Mouse (Mus musculus) T-cell, adult 66 days (primary cell): Measurements from ENCODE around the gene Avpr2. TPM values are rescaled to one million over a fixed set of nuclear protein-coding genes. Genes with fewer than 3 reads are reported as not detected.

ENCODE experiments used
- total RNA-seq, 2 experiments: library from RNA; stranded (reverse); gene quantifications; 3 replicates in 1 of 2; 4 replicates in 1 of 2; pipeline ENCODE4 v1.2.4; 2023

Avpr2 gene
- not detected for total RNA-seq

DNA sequence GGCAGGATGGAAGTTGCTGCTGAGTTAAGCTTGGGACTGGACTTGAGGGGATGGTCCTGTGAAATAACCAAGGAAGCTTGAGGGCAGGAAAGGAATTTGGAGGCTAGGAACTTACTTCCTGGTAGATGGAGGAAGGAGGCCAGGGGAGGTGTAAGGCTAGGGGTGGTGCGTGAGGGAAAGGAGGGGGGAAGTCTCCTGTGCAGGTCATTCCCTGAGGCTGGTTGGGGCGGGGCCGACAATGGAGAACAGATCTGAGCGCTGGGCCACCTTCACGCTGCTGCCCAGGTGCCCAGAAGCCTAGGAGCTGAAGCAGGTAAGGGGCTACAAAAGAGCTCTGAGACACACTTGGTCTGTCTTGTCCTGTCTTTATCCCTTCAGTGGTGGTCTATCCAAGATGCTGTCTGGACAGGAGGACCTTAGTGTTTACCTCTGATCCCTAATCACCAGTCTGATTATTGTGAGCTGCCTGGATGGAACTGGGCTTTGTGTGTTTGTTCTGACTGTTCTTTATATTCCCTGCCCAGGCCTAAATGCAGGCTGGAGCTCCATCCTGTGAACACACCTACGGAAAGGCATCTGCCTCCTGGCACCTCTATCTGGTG is at the start of gene Avpr2:
TSS of gene Avpr2 (plus strand) at position 552 of the 602 bp plus-strand sequence.

GRCm38 (mm10) chrX:73895719-73896118 is 3.8 kb downstream of the Avpr2 start, which contains the start of gene L1cam:
Gene L1cam (minus strand): TSS chrX:73896105.

GRCm38 (mm10) chrX:73921823-73922549 is 30.1 kb downstream of the Avpr2 start, which contains the start of the genes Arhgap4 and Naa10:
Gene Arhgap4 (minus strand): TSS chrX:73921870.
Gene Naa10 (minus strand): TSS chrX:73921944.

DNA sequence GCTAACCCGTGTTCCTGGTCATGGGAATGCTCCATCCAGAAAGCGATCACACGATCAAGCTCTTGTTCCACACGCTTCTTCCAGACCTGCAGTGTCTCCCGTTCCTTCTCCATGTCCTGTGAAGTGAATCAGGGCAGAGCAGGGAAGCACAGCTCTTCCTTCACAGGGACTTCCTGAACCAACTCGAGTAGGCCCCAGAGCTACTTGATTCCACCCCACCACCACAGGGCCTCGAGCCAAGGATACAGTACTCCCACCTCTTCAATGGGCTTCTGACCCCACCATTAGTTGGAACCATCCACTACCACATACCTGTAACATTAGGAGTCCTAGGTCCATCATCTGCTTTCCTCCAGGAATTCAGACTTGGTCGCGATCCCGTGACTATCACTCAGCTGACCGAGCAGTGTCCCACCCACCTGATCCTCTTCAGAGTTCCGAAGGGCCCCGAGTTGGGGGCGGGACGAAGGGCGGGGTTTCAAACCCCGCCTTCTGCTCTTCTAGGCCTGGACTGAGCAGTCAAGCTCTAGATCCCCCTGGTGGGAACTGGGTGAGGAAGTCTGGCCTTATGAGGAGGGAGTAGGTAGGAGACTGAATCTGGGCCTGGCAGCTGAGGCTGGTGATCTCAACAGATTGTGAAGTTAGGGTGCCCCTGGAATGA is 38.6 kb downstream of the Avpr2 start, which contains the start of gene Renbp:
TSS of gene Renbp (minus strand) at position 449 of the 661 bp plus-strand sequence.

Other genes starting within 250 kb of the Avpr2 start
- under 1 TPM; 0.61 to 0.68 TPM for gene Pnck, start 232.0 kb upstream of the Avpr2 start, total RNA-seq
- gene Slc6a8, start 219.0 kb upstream of the Avpr2 start, total RNA-seq: 1 to 10 TPM; 1.5 to 3.8 TPM
- gene Bcap31, start 175.9 kb upstream of the Avpr2 start, total RNA-seq: 100 to 1,000 TPM; 107 to 109 TPM
- gene Abcd1, start 175.5 kb upstream of the Avpr2 start, total RNA-seq: 10 to 100 TPM; 29.4 to 33.9 TPM
- not detected for gene Plxnb3, start 135.0 kb upstream of the Avpr2 start, total RNA-seq
- under 1 TPM in 1 of 2 experiments, not detected in 1; 0.64 TPM for gene Srpk3, start 117.7 kb upstream of the Avpr2 start, total RNA-seq
- 100 to 1,000 TPM; 125 to 131 TPM for gene Idh3g, start 105.2 kb upstream of the Avpr2 start, total RNA-seq
- 100 to 1,000 TPM; 104 to 147 TPM for gene Ssr4, start 105.1 kb upstream of the Avpr2 start, total RNA-seq
- 1 to 10 TPM; 1.4 to 3.3 TPM for gene Pdzd4, start 67.1 kb upstream of the Avpr2 start, total RNA-seq
- gene L1cam, start 4.0 kb downstream of the Avpr2 start, total RNA-seq: 10 to 100 TPM; 39.9 to 56.0 TPM
- gene Arhgap4, start 29.8 kb downstream of the Avpr2 start, total RNA-seq: 100 to 1,000 TPM; 287 to 307 TPM
- gene Naa10, start 29.8 kb downstream of the Avpr2 start, total RNA-seq: 10 to 100 TPM; 64.6 to 88.6 TPM
- 1 to 10 TPM; 2.1 to 6.0 TPM for gene Renbp, start 38.7 kb downstream of the Avpr2 start, total RNA-seq
- 100 to 1,000 TPM in 1 of 2 experiments, 10 to 100 TPM in 1; 96.1 to 110 TPM for gene Hcfc1, start 74.3 kb downstream of the Avpr2 start, total RNA-seq
- 100 to 1,000 TPM; 128 to 146 TPM for gene Irak1, start 131.8 kb downstream of the Avpr2 start, total RNA-seq
- not detected for gene Opn1mw, start 235.4 kb downstream of the Avpr2 start, total RNA-seq
- gene Mecp2, start 243.3 kb downstream of the Avpr2 start, total RNA-seq: 10 to 100 TPM; 52.2 to 53.0 TPM